Mouse (Mus musculus) bone marrow macrophage, adult 2 months (primary cell): ENCODE results near the gene Plcd3. TPM values are rescaled to one million over a fixed set of nuclear protein-coding genes. Genes with fewer than 3 reads are reported as not detected.

Source experiments
- H3K27ac ChIP-seq: 2 replicates; pipeline ENCODE4 v1.5.1; 2012; ENCODE audit warnings: low read depth, low read length; ENCODE audit not compliant: insufficient read depth
- H3K4me1 ChIP-seq: 2 replicates; pipeline ENCODE4 v1.6.1; 2012; ENCODE audit warnings: low read length; ENCODE audit not compliant: control insufficient read depth, insufficient read depth
- H3K4me3 ChIP-seq: 2 replicates; pipeline ENCODE4 v1.5.1; 2012; ENCODE audit warnings: mild to moderate bottlenecking, low read length, moderate library complexity; ENCODE audit not compliant: insufficient read depth
- CTCF ChIP-seq: IDR thresholded peaks from 2 replicates; pipeline ENCODE4 v1.5.1; 2012; ENCODE audit warnings: low read depth, mild to moderate bottlenecking, low read length, moderate library complexity
- POLR2A ChIP-seq: IDR thresholded peaks from 2 replicates; pipeline ENCODE4 v1.6.1; 2012; ENCODE audit warnings: mild to moderate bottlenecking, low read depth, low read length, borderline replicate concordance
- polyA plus RNA-seq: library from polyadenylated mRNA; stranded (reverse); fragments of >200 nt; gene quantifications from 2 replicates; pipeline ENCODE4 v1.2.4, GENCODE M21; 2012; ENCODE audit not compliant: missing spikeins, insufficient read depth, insufficient read length

Plcd3 gene
- polyA plus RNA-seq, 1 experiment = 1.7 TPM

DNA sequence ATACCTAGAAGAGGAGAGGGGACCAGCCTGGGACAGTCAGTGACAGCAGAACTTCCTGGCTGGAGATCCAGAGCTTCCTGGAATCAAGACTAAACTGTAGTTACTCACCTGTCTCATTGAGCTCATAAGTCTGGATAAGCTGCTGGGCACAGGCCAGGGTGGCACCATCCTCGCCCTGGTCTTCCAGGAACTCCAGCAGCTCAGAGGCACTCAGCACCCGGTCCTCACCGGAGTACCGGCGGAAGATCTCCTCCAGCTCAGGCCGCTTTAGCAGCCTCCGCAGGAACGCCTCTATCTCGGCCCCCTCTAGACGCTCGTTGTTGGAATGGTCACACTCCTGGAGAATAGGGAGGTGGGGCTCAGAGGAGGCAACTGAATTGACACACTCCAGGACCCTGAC is 23.3 kb downstream of the Plcd3 start:
- TF ChIP-seq POLR2A (no peak), CTCF (no peak)
- Histone ChIP-seq H3K4me1 (no peaks in the 10 kb centered on the region), H3K4me3 (no peak overlapping the region), H3K27ac (no peak overlapping the region)

GRCm38 (mm10) chr11:103076581-103076980 is 24.9 kb downstream of the Plcd3 start:
- TF ChIP-seq CTCF = no peak
- TF ChIP-seq POLR2A = no peak
- no peak overlapping the region for H3K4me3 ChIP-seq
- no peaks in the 10 kb centered on the region for H3K4me1 ChIP-seq
- H3K27ac ChIP-seq = no peak overlapping the region

GRCm38 (mm10) chr11:103076010-103076409 is 25.4 kb downstream of the Plcd3 start:
- Histone ChIP-seq H3K4me3 (no peak overlapping the region), H3K4me1 (no peaks in the 10 kb centered on the region), H3K27ac (no peak overlapping the region)
- no peak for TF ChIP-seq CTCF
- no peak for TF ChIP-seq POLR2A

DNA sequence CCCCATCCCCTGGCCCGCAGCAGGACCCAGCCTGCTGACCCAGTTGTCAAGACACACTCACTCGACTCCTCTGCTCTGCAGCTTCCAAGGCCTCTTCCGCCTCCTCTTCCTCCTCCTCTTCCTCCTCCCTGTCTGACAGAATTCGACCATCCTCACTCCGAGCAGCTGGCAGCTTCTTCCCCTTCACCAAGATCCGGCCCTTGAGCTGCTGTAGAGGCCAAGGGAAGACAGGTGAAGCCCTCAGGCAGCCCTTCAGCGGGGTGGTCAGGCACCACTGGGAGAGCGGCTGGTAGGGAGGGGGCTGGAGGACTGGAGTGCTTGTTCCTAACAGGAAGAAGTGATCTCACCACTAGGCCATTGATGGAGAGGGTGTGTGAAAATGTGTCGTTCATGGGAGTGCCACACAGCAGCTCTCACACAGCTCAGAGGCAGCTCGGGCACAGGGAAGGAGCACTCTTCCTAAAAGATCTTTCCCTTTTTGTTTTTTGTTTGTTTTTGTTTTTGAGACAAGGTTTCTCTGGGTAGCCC is 26.6 kb downstream of the Plcd3 start:
- Histone ChIP-seq H3K4me3 (no peak overlapping the region), H3K4me1 (no peaks in the 10 kb centered on the region), H3K27ac (no peak overlapping the region)
- TF ChIP-seq POLR2A = no peak
- no peak for TF ChIP-seq CTCF

- TF ChIP-seq CTCF = no peak
- TF ChIP-seq POLR2A = no peak
- H3K27ac ChIP-seq = no peak overlapping the region
- no peak overlapping the region for H3K4me3 ChIP-seq
- H3K4me1 ChIP-seq = no peaks in the 10 kb centered on the region
These were observed 27.3 kb downstream of the Plcd3 start for GRCm38 (mm10) chr11:103074121-103074650.

- TF ChIP-seq POLR2A (no peak), CTCF (no peak)
- Histone ChIP-seq H3K27ac (no peak overlapping the region), H3K4me3 (no peak overlapping the region), H3K4me1 (no peaks in the 10 kb centered on the region)
These were observed 27.8 kb downstream of the Plcd3 start for GRCm38 (mm10) chr11:103073671-103074070.

GRCm38 (mm10) chr11:103070322-103070880 is 31.1 kb downstream of the Plcd3 start:
- Histone ChIP-seq H3K4me3 (no peak overlapping the region), H3K4me1 (no peaks in the 10 kb centered on the region), H3K27ac (no peak overlapping the region)
- TF ChIP-seq POLR2A = no peak
- no peak for TF ChIP-seq CTCF

- Histone ChIP-seq H3K27ac (no peak overlapping the region), H3K4me3 (no peak overlapping the region), H3K4me1 (no peaks in the 10 kb centered on the region)
- TF ChIP-seq CTCF (no peak), POLR2A (no peak)
These were observed 31.7 kb downstream of the Plcd3 start for GRCm38 (mm10) chr11:103069731-103070130.

- H3K4me1 ChIP-seq = no peaks in the 10 kb centered on the region
- no peak overlapping the region for H3K27ac ChIP-seq
These were observed 32.6 kb downstream of the Plcd3 start for GRCm38 (mm10) chr11:103068884-103069283.

DNA sequence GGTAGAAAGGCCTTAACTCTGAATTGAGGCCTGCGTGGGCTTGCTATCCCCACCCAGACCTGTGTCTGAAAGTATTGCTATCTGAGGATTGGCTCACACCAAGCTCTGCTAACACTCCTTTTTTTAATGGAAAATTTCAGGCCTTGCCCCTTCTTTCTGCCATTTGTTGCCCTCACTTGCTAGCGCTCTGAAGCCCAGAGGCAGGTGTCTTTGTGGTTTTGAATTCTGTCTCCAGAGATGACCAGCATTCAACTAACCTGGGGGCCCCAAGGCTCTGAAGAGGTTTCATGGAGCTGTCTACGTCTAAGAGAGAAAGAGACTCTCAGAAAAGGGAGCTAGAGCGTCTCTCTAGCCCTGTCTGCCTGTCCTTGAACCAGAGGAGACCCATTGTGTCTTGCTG is 33.2 kb downstream of the Plcd3 start:
- no peaks in the 10 kb centered on the region for H3K4me1 ChIP-seq
- TF ChIP-seq CTCF (no peak), POLR2A (no peak)
- H3K27ac ChIP-seq = no peak overlapping the region

More at GRCm38 (mm10) chr11:103068884-103069283, 32.6 kb downstream of the Plcd3 start:
- no peak for TF ChIP-seq POLR2A
- TF ChIP-seq CTCF = no peak
- H3K4me3 ChIP-seq = no peak overlapping the region

More for the DNA sequence above, 33.2 kb downstream of the Plcd3 start:
- no peak overlapping the region for H3K4me3 ChIP-seq
